Mouse (Mus musculus) left cerebral cortex, adult 8-10 months (tissue): ENCODE results near the gene Zfp462. TPM values are rescaled to one million over a fixed set of nuclear protein-coding genes. Genes with fewer than 3 reads are reported as not detected.
A peak's percentile ranks its signal among the peaks of the same experiment; 100 is the strongest.

ENCODE experiments used
- DNase-seq, 2 experiments: peaks; one replicate each; pipeline ENCODE4 v3.0.0; 2022; ENCODE audit warnings: low spot score in 2 of 2
- total RNA-seq, 4 experiments: library from RNA; stranded (reverse); gene quantifications; 2 replicates each; pipeline ENCODE4 v1.2.4; 2022

The Zfp462 gene
- total RNA-seq, 4 experiments from 2014 or later: 48.8 to 65.3 (median 59.6) TPM

DNA sequence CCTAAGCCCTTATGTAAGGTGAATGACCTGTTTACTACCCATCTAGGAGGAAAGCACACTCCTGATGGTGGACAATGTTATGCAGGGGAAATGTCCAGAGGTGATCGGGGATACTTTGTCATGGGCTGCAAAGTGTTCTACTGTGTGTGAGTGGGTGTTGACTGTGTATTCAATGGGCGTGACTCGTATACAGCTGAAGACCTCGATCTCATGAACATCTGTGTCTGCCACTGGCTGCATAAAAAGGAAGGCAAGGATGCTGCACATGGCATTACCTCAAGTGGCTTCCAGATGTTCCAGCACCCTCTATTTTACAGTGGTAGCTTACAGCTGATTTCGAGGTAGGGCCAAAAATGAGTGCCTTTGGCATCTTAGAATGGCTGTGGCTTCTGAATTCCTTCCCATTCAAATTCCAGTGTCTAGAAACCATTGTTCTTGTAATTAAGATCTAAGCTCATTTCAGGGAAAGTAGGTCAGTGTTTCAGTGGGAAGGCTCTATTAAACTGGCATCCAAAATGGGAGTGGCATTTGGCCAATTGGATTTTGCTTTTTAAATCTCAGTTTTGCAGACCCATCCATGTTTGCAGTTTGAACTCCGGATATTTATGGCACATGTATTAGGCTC lies 96.4 kb downstream of the Zfp462 start:
- no peak for DNase-seq

DNA sequence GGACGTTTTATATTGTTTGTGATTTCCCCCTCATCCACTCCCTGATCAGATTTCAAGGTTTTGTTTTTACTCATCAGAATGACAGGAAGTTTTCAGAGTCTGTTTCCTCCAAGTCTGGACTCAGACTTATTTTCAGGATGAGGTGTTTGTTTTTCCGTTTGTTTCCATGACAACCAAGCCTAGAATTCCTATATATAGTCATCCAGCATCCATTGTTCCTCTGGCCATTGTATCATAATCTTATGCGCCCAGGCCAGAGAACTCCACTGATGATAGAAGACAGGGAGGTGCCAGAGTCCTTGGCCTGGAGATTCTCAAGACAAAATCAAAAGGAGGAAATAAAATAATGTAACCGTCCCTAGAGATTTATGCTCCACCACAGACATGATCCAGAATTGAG lies 97.7 kb downstream of the Zfp462 start:
- no peak for DNase-seq

- no peak for DNase-seq
Observed at GRCm38 (mm10) chr4:55047266-55047665, 102.4 kb downstream of the Zfp462 start.

DNA sequence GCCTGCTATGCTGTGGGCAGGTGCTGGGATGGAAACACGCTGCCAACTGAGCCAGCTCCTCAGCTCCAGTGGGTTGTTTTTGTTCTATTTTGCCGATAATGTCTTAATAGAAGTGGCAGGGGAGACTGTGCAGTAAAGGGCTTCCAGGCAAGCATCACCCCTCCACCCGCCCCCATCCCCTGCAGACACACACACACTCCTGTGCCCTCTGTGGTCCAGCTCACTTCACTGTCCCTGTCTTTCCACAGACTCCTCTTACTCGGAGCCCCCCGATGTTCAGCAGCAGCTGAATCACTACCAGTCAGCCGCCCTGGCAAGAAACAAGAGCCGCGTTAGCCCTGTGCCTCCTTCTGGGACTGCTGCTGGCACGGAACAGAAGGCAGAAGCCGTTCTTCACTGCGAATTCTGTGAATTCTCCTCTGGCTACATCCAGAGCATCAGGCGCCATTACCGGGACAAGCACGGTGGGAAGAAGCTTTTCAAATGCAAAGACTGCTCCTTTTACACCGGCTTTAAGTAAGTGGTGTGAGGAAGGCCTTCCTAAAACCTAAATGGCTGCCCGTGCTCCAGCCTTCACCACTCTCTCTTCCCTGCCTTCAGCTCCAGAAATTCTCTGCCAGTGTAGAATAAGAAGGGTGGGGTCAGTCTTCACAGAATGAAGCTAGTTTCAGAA lies 105.2 kb downstream of the Zfp462 start:
- DNase-seq: no peak

DNA sequence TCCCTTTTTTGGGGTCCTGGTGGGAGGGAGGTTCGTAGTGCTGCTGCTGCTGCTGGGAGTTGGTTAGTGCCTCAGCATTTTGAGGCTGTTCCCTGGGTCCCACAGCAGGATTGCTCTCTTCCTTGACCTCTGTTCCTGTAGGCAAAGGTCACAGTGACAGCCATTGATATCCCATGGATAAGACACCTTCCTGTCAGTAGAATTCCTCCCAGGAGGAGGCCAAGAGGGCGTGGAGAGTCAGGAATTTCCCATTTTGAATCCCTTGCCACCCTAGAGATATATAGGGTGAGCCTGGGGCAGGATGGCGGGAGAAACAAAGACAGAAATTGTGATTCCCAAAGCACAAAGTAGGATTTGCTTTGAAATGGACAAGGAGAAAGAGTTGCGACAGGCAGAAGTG lies 106.5 kb downstream of the Zfp462 start:
- DNase-seq: no peak

GRCm38 (mm10) chr4:55052686-55053085 lies 107.8 kb downstream of the Zfp462 start:
- no peak for DNase-seq

GRCm38 (mm10) chr4:55057666-55058455 lies 113.0 kb downstream of the Zfp462 start:
- DNase-seq: no peak

DNA sequence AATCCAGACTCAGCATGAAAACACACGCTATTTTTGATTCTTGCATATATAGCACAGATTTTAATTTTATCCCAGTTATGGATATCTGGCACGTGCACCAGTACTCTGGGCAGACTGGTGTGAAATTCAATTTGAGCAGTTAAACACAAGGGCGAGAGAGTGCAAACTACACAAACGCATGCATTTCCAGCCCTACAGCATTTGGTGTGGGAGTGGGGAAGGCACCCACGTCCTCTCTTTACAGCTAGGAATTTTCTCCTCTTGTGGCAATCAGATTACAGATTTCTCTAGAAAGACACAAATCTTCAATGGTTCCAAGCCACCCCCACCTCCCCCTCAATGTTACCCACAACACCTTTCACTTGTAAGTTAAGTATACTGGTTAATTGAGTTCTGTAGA lies 114.1 kb downstream of the Zfp462 start:
- no peak for DNase-seq

GRCm38 (mm10) chr4:55066341-55067170 lies 121.7 kb downstream of the Zfp462 start:
- DNase-seq: no peak

- no peak for DNase-seq
Observed at GRCm38 (mm10) chr4:55071535-55071934, 126.7 kb downstream of the Zfp462 start.

DNA sequence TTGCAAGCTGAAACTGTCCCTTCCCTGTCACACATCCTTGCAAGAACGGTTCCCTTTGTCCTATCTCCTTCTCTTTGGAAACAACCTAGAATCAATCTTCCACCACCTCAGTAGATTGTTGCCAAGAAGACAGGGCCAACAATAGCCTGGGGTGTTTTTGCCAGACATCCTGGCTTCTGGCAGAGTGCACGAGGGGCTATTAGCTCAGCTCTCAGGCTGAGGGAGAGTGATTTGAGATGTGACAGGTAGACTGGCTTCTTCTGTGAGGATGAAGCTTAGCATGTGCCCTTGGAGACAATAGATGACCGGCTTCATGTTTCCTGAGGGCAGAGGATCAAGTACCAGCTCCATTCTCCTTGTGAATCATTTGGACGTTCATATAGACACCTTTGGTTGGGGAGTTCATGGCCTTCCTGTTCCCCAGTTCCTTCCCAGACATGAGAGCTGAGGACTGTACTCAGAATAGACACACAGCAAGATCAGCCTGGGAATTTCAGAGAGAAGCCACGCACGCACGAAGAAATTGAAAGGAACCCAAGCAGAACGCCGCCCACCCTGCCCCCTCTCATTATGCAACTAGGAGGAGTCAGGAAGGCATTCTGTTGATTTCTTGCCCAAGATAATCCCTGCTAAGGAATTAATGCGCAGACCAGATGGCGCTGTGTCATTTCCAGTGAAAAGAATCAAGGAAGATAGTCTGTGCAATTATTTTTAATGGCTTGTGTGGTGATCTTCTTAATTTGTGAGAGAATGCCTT lies 132.5 kb downstream of the Zfp462 start:
- peak in 1 of 2 experiments; percentile 64 for DNase-seq

GRCm38 (mm10) chr4:55077902-55078716 lies 133.3 kb downstream of the Zfp462 start:
- DNase-seq: no peak

- no peak for DNase-seq
Observed at GRCm38 (mm10) chr4:55079056-55079455, 134.2 kb downstream of the Zfp462 start.

DNA sequence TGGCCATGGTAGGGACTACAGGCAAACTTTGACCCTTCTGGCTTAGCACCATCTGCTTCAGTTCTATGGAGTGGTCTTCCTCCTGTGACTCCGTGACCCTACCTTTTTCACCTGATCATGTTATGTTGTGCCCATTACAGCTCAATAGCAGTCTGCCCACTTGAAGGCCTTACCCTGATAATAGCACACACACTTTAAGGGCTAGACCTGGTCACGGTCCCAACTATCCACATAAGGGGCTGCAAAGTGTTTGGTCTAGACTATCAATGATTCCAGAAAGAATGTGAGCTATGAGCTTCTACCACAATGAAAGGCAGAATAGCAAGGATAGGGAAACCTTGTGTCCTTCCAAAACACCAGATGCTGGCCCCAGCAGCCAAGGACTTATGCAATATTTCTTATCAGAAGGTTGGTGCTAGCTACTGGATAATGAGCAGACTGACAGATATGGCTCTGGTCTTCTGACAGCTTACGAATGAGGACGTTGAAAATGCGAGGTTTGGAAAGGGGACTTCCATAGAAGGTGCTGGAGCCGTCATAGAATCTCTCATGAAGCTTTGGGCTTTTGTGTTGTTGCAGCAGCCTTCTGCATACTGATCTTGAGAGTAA lies 139.3 kb downstream of the Zfp462 start:
- DNase-seq: no peak

DNA sequence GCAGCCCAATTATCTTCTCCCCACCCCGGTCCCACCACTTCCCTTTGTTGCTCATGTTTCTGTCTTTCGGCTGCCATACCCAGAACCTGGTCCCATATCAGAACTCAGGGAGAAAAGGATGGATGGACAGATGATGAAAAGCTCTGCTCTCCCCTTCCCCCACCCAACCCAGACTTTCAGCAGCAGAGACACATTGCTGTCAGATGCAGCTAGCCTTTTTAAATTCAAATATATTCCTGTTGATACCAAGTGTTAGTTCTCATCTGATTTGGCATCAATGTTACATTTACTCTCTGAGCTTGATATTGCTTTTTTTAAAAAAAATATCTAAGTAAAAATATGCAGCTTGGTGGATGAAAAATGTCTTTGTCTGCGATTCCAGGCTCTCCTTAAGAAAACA lies 143.3 kb downstream of the Zfp462 start:
- no peak for DNase-seq

GRCm38 (mm10) chr4:55088922-55089321 lies 144.1 kb downstream of the Zfp462 start:
- no peak for DNase-seq

GRCm38 (mm10) chr4:55097157-55097556 lies 152.3 kb downstream of the Zfp462 start:
- no peak for DNase-seq

DNA sequence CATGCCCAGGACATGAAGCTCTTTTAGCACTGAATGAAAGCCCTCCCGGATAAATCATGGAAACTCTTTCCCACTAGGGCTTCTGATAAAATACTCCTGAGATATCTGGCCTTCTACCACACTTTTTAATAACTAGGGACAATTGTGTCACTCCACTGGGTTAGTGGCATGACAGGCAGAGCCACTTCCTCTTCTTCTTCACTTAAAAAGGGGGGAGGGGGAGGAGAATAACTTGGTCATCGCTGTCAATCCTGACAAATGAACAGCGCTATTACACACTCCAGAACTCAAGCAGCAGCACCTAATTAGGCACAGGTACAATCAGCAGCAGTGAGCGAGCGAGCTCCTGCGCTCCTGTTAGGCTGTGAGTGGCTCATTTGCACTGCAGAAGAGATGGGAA lies 153.5 kb downstream of the Zfp462 start:
- DNase-seq: no peak

DNA sequence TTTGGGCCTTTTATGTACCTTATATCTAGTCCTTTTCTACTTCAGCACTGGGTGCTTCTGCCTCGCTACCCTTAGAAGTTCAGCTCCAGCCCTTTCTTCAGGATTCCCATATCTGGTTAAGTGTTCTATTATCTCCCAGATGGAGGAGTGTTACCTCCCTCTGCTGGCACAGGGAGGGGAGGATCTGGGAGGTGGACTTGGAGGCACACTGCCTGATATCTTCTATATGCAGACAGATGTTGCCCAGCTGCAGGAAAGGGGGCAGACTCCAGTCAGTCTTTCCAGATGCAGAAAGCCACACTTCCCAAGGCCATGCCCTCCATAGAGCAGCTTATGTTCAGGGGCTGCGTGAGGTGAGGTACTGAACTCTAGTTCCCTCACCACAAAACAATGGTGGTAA lies 156.0 kb downstream of the Zfp462 start:
- no peak for DNase-seq

DNA sequence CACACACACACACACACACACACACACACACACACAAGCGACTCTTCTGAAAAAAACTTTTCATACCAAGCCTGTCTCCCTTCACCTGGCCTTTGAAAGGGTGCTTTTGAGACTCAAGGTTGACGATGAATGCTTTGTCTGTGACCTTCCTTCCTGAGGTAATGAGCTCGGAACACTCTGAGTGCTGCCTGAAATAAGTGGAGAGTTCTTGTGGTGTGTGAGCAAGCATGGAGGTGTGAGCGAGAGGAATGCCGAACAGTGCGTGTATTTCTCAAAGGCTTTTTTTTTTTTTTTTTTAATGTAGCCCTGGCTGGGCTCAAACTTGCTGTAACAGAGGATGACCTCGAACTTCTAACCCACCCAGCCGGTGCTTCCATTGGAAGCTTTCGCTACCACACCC lies 156.8 kb downstream of the Zfp462 start:
- DNase-seq: no peak
